24 mouse cellular contexts compared by ENCODE assay signal in genomic region chr6:94950319-94950718, GRCm38 (mm10).
DNase-seq lines count a peak whose midpoint lies in the region; TF ChIP-seq lines count a peak whose summit lies in the region.
"Had no signal": no experiment of that assay in that cellular context is flagged by ENCODE, and none has a peak within 500 bp of the region (broad histone marks: within the 10 kb centered on the region; RNA-seq: fewer than 3 reads in every experiment).

No protein-coding gene starts in this region.

- 70% methylated on average over 2 of the region's 2 CpGs for WGBS in heart, adult 2 months

- no peak for TF ChIP-seq CTCF in heart, adult 2 months (IDR thresholded peaks at IDR 0.05)

- peak; percentile 49 for DNase-seq in adrenal gland, postnatal 10 days
- no peak for DNase-seq in adrenal gland, adult 18-20 months (ENCODE audit: low spot score in 2 of 2)
- DNase-seq in heart, adult 11 months: peak; percentile 85
- no peak for DNase-seq in heart, adult 2 months
- peak; percentile 26 for DNase-seq in adrenal gland, postnatal 25 days
- DNase-seq in embryo, embryonic 10 days (ENCODE audit: low spot score): no peak
- no peak for DNase-seq in layer of hippocampus, adult 8-10 months (ENCODE audit: low spot score in 2 of 2)
- DNase-seq: B cell, adult 2 months; cerebellum, adult 11-12 months; cerebellum, adult 8-10 months; cerebellum, postnatal 10 days; cerebellum, postnatal 36 days; forebrain, postnatal 0 days; gastrocnemius, postnatal 36 days; heart, postnatal 10 days; heart, postnatal 36 days had no signal

- no peaks in the 10 kb centered on the region for H3K4me1 ChIP-seq in heart, adult 2 months (ENCODE audit: control insufficient read depth, insufficient read depth, low read length)
- H3K4me1 ChIP-seq: heart, embryonic 12.5 days; hindbrain, embryonic 15.5 days had no signal

- intact Hi-C loops in heart, adult 2 months (cut with DNase I): no loop called here

- H3K36me3 ChIP-seq in heart, adult 2 months (ENCODE audit: control insufficient read depth, insufficient read depth, low read length): no peaks in the 10 kb centered on the region
- H3K36me3 ChIP-seq: embryonic facial prominence, embryonic 12.5 days; embryonic facial prominence, embryonic 15.5 days; G1E; heart, embryonic 12.5 days; heart, embryonic 15.5 days; hindbrain, embryonic 15.5 days had no signal

- no peak overlapping the region for H3K27ac ChIP-seq in heart, adult 2 months
- H3K27ac ChIP-seq: embryonic facial prominence, embryonic 12.5 days; embryonic facial prominence, embryonic 15.5 days; heart, embryonic 15.5 days; hindbrain, embryonic 15.5 days had no signal

- H3K27me3 ChIP-seq in heart, adult 2 months (ENCODE audit: control insufficient read depth, insufficient read depth, low read length): no peaks in the 10 kb centered on the region
- H3K27me3 ChIP-seq: CH12.LX; embryonic facial prominence, embryonic 12.5 days; embryonic facial prominence, embryonic 15.5 days; heart, embryonic 12.5 days; heart, embryonic 15.5 days; hindbrain, embryonic 15.5 days; Patski had no signal

- no peak overlapping the region for H3K9ac ChIP-seq in heart, adult 2 months (ENCODE audit: low read depth, low read length)
- H3K9ac ChIP-seq: embryonic facial prominence, embryonic 12.5 days; embryonic facial prominence, embryonic 15.5 days; forebrain, postnatal 0 days; heart, embryonic 12.5 days; heart, embryonic 15.5 days; hindbrain, embryonic 15.5 days had no signal

- no peak overlapping the region for H3K4me3 ChIP-seq in heart, adult 2 months
- H3K4me3 ChIP-seq: embryonic facial prominence, embryonic 12.5 days; embryonic facial prominence, embryonic 15.5 days; heart, embryonic 12.5 days; heart, embryonic 15.5 days; hindbrain, embryonic 15.5 days had no signal

- no peak for TF ChIP-seq POLR2A in heart, adult 2 months (IDR thresholded peaks at IDR 0.05; ENCODE audit: insufficient read depth, low read depth, low read length)

- TF ChIP-seq EP300 in heart, adult 2 months (IDR thresholded peaks at IDR 0.05; ENCODE audit: insufficient read depth, low read depth, low read length): no peak

- H3K79me2 ChIP-seq in heart, adult 2 months (replicated peaks; ENCODE audit: control insufficient read depth, insufficient read depth, low read length): no peaks in the 10 kb centered on the region

Comparison
In these comparisons a context has a peak if more than half of its experiments do, and no peak if none do; other contexts are left out.
1. DNase-seq: peak in adrenal gland, postnatal 10 days (single experiment), heart, adult 11 months (single experiment) and adrenal gland, postnatal 25 days (single experiment); none in adrenal gland, adult 18-20 months (0 of 2), heart, adult 2 months (0 of 2), embryo, embryonic 10 days (single experiment) and layer of hippocampus, adult 8-10 months (0 of 2).